Mouse (Mus musculus) MEL (cell line): ENCODE measurements around the gene Dpf2. TPM values are rescaled to one million over a fixed set of nuclear protein-coding genes. Genes with fewer than 3 reads are reported as not detected.

Experiments used
- DNase-seq: peaks from one replicate; pipeline ENCODE4 v3.0.0; 2011; ENCODE audit warnings: low read depth, low spot score
- H3K27ac ChIP-seq: 2 replicates; pipeline ENCODE4 v1.5.1; 2012; ENCODE audit warnings: low read depth, mild to moderate bottlenecking, control low read depth, low read length, moderate library complexity; ENCODE audit not compliant: control insufficient read depth
- H3K27me3 ChIP-seq, 2 experiments: fragments of 150-350 bp in 1 of 2; sonication (generic) in 1 of 2; 2 replicates each; pipeline ENCODE4 v1.6.1; 2012; ENCODE audit warnings: low read length in 2 of 2, mild to moderate bottlenecking in 2 of 2, improper control_type of control experiment in 1 of 2, moderate library complexity in 1 of 2; ENCODE audit not compliant: insufficient read depth in 2 of 2, control insufficient read depth in 1 of 2
- H3K36me3 ChIP-seq, 2 experiments: 2 replicates each; pipeline ENCODE4 v1.6.1; 2012 to 2014; ENCODE audit warnings: low read length in 2 of 2, improper control_type of control experiment in 1 of 2, inconsistent platforms in 1 of 2, mild to moderate bottlenecking in 1 of 2; ENCODE audit not compliant: insufficient read depth in 2 of 2, control insufficient read depth in 1 of 2
- H3K4me1 ChIP-seq, 2 experiments: fragments of 150-350 bp in 1 of 2; sonication (generic) in 1 of 2; 2 replicates each; pipeline ENCODE4 v1.6.1; 2012; ENCODE audit warnings: low read length in 2 of 2, improper control_type of control experiment in 1 of 2, mild to moderate bottlenecking in 1 of 2; ENCODE audit not compliant: insufficient read depth in 2 of 2, control insufficient read depth in 1 of 2
- H3K4me3 ChIP-seq, 2 experiments: fragments of 150-350 bp in 1 of 2; sonication (generic) in 1 of 2; 2 replicates each; pipeline ENCODE4 v1.5.1; 2012; ENCODE audit warnings: low read depth in 2 of 2, low read length in 2 of 2, mild to moderate bottlenecking in 2 of 2, moderate library complexity in 2 of 2, control low read depth in 1 of 2, improper control_type of control experiment in 1 of 2; ENCODE audit not compliant: control insufficient read depth in 1 of 2, insufficient read depth in 1 of 2
- H3K79me2 ChIP-seq: 2 replicates; pipeline ENCODE4 v1.6.1; 2012; ENCODE audit warnings: mild to moderate bottlenecking, low read length, moderate library complexity; ENCODE audit not compliant: control insufficient read depth, poor library complexity, insufficient read depth
- H3K9ac ChIP-seq: 2 replicates; pipeline ENCODE4 v1.6.1; 2012; ENCODE audit warnings: low read depth, mild to moderate bottlenecking, control low read depth, low read length, moderate library complexity; ENCODE audit not compliant: control insufficient read depth, poor library complexity, severe bottlenecking
- H3K9me3 ChIP-seq: fragments of 150-350 bp; sonication (generic); replicated peaks from 2 replicates; pipeline ENCODE4 v1.6.1; 2012; ENCODE audit warnings: mild to moderate bottlenecking, low read length, improper control_type of control experiment, moderate library complexity; ENCODE audit not compliant: insufficient read depth
- BHLHE40 ChIP-seq: IDR thresholded peaks from 2 replicates; pipeline ENCODE4 v1.6.1; 2012; ENCODE audit warnings: low read depth, mild to moderate bottlenecking, inconsistent platforms, low read length, improper control_type of control experiment, borderline replicate concordance
- CHD1 ChIP-seq: IDR thresholded peaks from 2 replicates; pipeline ENCODE4 v1.6.1; 2012; ENCODE audit warnings: low read depth, mild to moderate bottlenecking, inconsistent platforms, low read length, improper control_type of control experiment
- CHD2 ChIP-seq: IDR thresholded peaks from 2 replicates; pipeline ENCODE4 v1.6.1; 2011; ENCODE audit warnings: low read length, improper control_type of control experiment
- CTCF ChIP-seq, 3 experiments: IDR thresholded peaks in 2 of 3; conservative IDR thresholded peaks in 1 of 3; 2 replicates each; pipeline ENCODE4 v1.5.1; 2011 to 2012; ENCODE audit warnings: low read length in 3 of 3, low read depth in 2 of 3, mild to moderate bottlenecking in 2 of 3, improper control_type of control experiment in 1 of 3, inconsistent platforms in 1 of 3, mixed read lengths in 1 of 3, moderate library complexity in 1 of 3; ENCODE audit not compliant: control insufficient read depth in 1 of 3, insufficient read depth in 1 of 3, poor library complexity in 1 of 3, severe bottlenecking in 1 of 3
- E2F4 ChIP-seq: IDR thresholded peaks from 2 replicates; pipeline ENCODE4 v1.6.1; 2011; ENCODE audit warnings: low read depth, low read length, improper control_type of control experiment, borderline replicate concordance
- ELF1 ChIP-seq: IDR thresholded peaks from 2 replicates; pipeline ENCODE4 v1.6.1; 2014; ENCODE audit warnings: low read depth, mild to moderate bottlenecking, inconsistent platforms, low read length, improper control_type of control experiment, moderate library complexity
- EP300 ChIP-seq, 2 experiments: IDR thresholded peaks; 2 replicates each; pipeline ENCODE4 v1.6.1; 2011; ENCODE audit warnings: improper control_type of control experiment in 2 of 2, low read length in 2 of 2, low read depth in 1 of 2, mild to moderate bottlenecking in 1 of 2
- GABPA ChIP-seq: IDR thresholded peaks from 2 replicates; pipeline ENCODE4 v1.6.1; 2012; ENCODE audit warnings: low read depth, mild to moderate bottlenecking, inconsistent platforms, low read length, improper control_type of control experiment, moderate library complexity
- GATA1 ChIP-seq: IDR thresholded peaks from 2 replicates; pipeline ENCODE4 v1.6.1; 2011; ENCODE audit warnings: low read depth, low read length, improper control_type of control experiment
- JUND ChIP-seq: IDR thresholded peaks from 2 replicates; pipeline ENCODE4 v1.6.1; 2011; ENCODE audit warnings: low read depth, mild to moderate bottlenecking, improper control_type of control experiment, low read length
- KAT2A ChIP-seq: conservative IDR thresholded peaks from 2 replicates; pipeline ENCODE4 v1.6.1; 2012; ENCODE audit warnings: low read depth, low read length, improper control_type of control experiment, inconsistent platforms
- MAFK ChIP-seq: IDR thresholded peaks from 2 replicates; pipeline ENCODE4 v1.6.1; 2011; ENCODE audit warnings: low read depth, mild to moderate bottlenecking, low read length, improper control_type of control experiment, borderline replicate concordance
- MAX ChIP-seq: IDR thresholded peaks from 2 replicates; pipeline ENCODE4 v1.6.1; 2011; ENCODE audit warnings: low read length, improper control_type of control experiment
- MXI1 ChIP-seq: IDR thresholded peaks from 2 replicates; pipeline ENCODE4 v1.6.1; 2011; ENCODE audit warnings: mild to moderate bottlenecking, low read depth, low read length, improper control_type of control experiment
- NELFE ChIP-seq: IDR thresholded peaks from 2 replicates; pipeline ENCODE4 v1.6.1; 2011; ENCODE audit warnings: low read depth, low read length, improper control_type of control experiment
- NRF1 ChIP-seq: IDR thresholded peaks from 2 replicates; pipeline ENCODE4 v1.6.1; 2014; ENCODE audit warnings: low read depth, mild to moderate bottlenecking, inconsistent platforms, low read length, improper control_type of control experiment, moderate library complexity; ENCODE audit not compliant: poor library complexity, insufficient read depth, severe bottlenecking
- POLR2AphosphoS2 ChIP-seq: IDR thresholded peaks from 2 replicates; pipeline ENCODE4 v1.6.1; 2011; ENCODE audit warnings: low read length, improper control_type of control experiment
- POLR2AphosphoS5 ChIP-seq: IDR thresholded peaks from 2 replicates; pipeline ENCODE4 v1.6.1; 2012; ENCODE audit warnings: low read depth, borderline replicate concordance, mild to moderate bottlenecking, inconsistent platforms, low read length, moderate library complexity, mixed read lengths
- RAD21 ChIP-seq: IDR thresholded peaks from 2 replicates; pipeline ENCODE4 v1.6.1; 2011; ENCODE audit warnings: mild to moderate bottlenecking, low read depth, low read length, improper control_type of control experiment
- RCOR1 ChIP-seq: IDR thresholded peaks from 2 replicates; pipeline ENCODE4 v1.6.1; 2012; ENCODE audit warnings: low read depth, mild to moderate bottlenecking, inconsistent platforms, low read length, improper control_type of control experiment
- SIN3A ChIP-seq: IDR thresholded peaks from 2 replicates; pipeline ENCODE4 v1.6.1; 2012; ENCODE audit warnings: low read length, improper control_type of control experiment, inconsistent platforms
- SMC3 ChIP-seq: IDR thresholded peaks from 2 replicates; pipeline ENCODE4 v1.6.1; 2011; ENCODE audit warnings: low read depth, low read length, improper control_type of control experiment
- TAL1 ChIP-seq: IDR thresholded peaks from 2 replicates; pipeline ENCODE4 v1.6.1; 2012; ENCODE audit warnings: mild to moderate bottlenecking, inconsistent platforms, low read length, moderate library complexity, mixed read lengths
- TBP ChIP-seq: IDR thresholded peaks from 2 replicates; pipeline ENCODE4 v1.8.0; 2011; ENCODE audit warnings: low read depth, low read length, improper control_type of control experiment
- TCF12 ChIP-seq: IDR thresholded peaks from 2 replicates; pipeline ENCODE4 v1.6.1; 2014; ENCODE audit warnings: low read depth, mild to moderate bottlenecking, inconsistent platforms, low read length, improper control_type of control experiment, moderate library complexity
- USF1 ChIP-seq: IDR thresholded peaks from 2 replicates; pipeline ENCODE4 v1.6.1; 2014; ENCODE audit warnings: low read depth, mild to moderate bottlenecking, inconsistent platforms, low read length, improper control_type of control experiment, moderate library complexity
- USF2 ChIP-seq, 2 experiments: IDR thresholded peaks; 2 replicates each; pipeline ENCODE4 v1.6.1; 2011 to 2012; ENCODE audit warnings: improper control_type of control experiment in 2 of 2, low read length in 2 of 2, borderline replicate concordance in 1 of 2, inconsistent platforms in 1 of 2, low read depth in 1 of 2, mild to moderate bottlenecking in 1 of 2; ENCODE audit not compliant: insufficient read depth in 1 of 2
- ZKSCAN1 ChIP-seq: IDR thresholded peaks from 2 replicates; pipeline ENCODE4 v1.6.1; 2012; ENCODE audit warnings: low read depth, mild to moderate bottlenecking, inconsistent platforms, low read length, improper control_type of control experiment, moderate library complexity
- ZMIZ1 ChIP-seq: IDR thresholded peaks from 2 replicates; pipeline ENCODE4 v1.6.1; 2012; ENCODE audit warnings: low read depth, mild to moderate bottlenecking, inconsistent platforms, low read length, improper control_type of control experiment, moderate library complexity
- ZNF384 ChIP-seq: IDR thresholded peaks from 2 replicates; pipeline ENCODE4 v1.6.1; 2012; ENCODE audit warnings: low read depth, mild to moderate bottlenecking, inconsistent platforms, low read length, improper control_type of control experiment
- polyA plus RNA-seq, 2 experiments: library from polyadenylated mRNA; stranded (reverse) in 1 of 2; unstranded in 1 of 2; fragments of >175 nt in 1 of 2; fragments of >200 nt in 1 of 2; gene quantifications; 2 replicates each; pipeline versions ENCODE4 v1.2.1 to v1.2.4; 2012; ENCODE audit warnings: low replicate concordance in 2 of 2, low read depth in 1 of 2; ENCODE audit not compliant: insufficient read length in 2 of 2, insufficient read depth in 1 of 2, missing spikeins in 1 of 2
- total RNA-seq: library from RNA; depleted of rRNA; stranded (reverse); fragments of 300-350 nt; gene quantifications from 2 replicates; pipeline ENCODE4 v1.2.3, GENCODE M21; 2012

The Dpf2 gene
- total and polyA plus RNA-seq, 3 experiments = 58.6 to 166 (median 133) TPM

GRCm38 (mm10) chr19:5850860-5851259 lies 62.0 kb downstream of the Dpf2 start:
- H3K9ac ChIP-seq = no peak overlapping the region
- peaks cover under 1 to 27% of the 10 kb centered on the region in 2 experiments; a peak in 3 of 4 replicates for H3K36me3 ChIP-seq
- peaks cover 2% of the 10 kb centered on the region; the same call in 1 of the 2 replicates for H3K79me2 ChIP-seq
- no peak overlapping the region for H3K27ac ChIP-seq
- no peaks in the 10 kb centered on the region for H3K27me3 ChIP-seq
- peaks cover 12 to 41% of the 10 kb centered on the region in 2 experiments for H3K4me1 ChIP-seq
- H3K4me3 ChIP-seq = no peak overlapping the region
- DNase-seq = no peak
- TF ChIP-seq USF2 (IDR thresholded peaks at IDR 0.05; ENCODE audit: borderline replicate concordance in 1 of 2, insufficient read depth in 1 of 2, low read depth in 1 of 2, low read length in 2 of 2) (no peak), JUND (no peak), CTCF (IDR thresholded peaks at IDR 0.05 in 2 of 3, conservative IDR thresholded peaks at IDR 0.05 in 1 of 3; ENCODE audit: control insufficient read depth in 1 of 3, insufficient read depth in 1 of 3, low read depth in 2 of 3, low read length in 3 of 3, poor library complexity in 1 of 3, severe bottlenecking in 1 of 3) (no peak), MAX (no peak), USF1 (no peak), RAD21 (no peak), POLR2AphosphoS5 (no peak), ELF1 (no peak), GABPA (no peak), BHLHE40 (no peak), NELFE (no peak), MXI1 (no peak), TCF12 (no peak), MAFK (no peak), TAL1 (no peak), CHD1 (no peak)
- H3K9me3 ChIP-seq = no peaks in the 10 kb centered on the region

- Histone ChIP-seq H3K4me1 (peaks cover 12 to 41% of the 10 kb centered on the region in 2 experiments), H3K9me3 (no peaks in the 10 kb centered on the region), H3K4me3 (peak overlapping the region; percentile 30 to 42; a peak in 3 of 4 replicates), H3K9ac (peak overlapping the region; percentile 86), H3K27me3 (no peaks in the 10 kb centered on the region), H3K36me3 (peaks cover 0 to 27% of the 10 kb centered on the region in 2 experiments; a peak in 2 of 4 replicates), H3K79me2 (peaks cover 5% of the 10 kb centered on the region; the same call in 1 of the 2 replicates), H3K27ac (peak overlapping the region; percentile 96)
- DNase-seq = peak; percentile 92
- TF ChIP-seq BHLHE40 (no peak), CHD2 (no peak), CHD1 (no peak), ZNF384 (no peak), JUND (no peak), GATA1 (no peak), TAL1 (no peak), ZMIZ1 (no peak), EP300 (IDR thresholded peaks at IDR 0.05; ENCODE audit: low read depth in 1 of 2, low read length in 2 of 2) (peak in 1 of 2 experiments; percentile 66; a peak in 2 of 4 replicates), TCF12 (peak; percentile 35; the same call in 1 of the 2 replicates), RCOR1 (no peak; the same call in 1 of the 2 replicates), KAT2A (no peak), POLR2AphosphoS2 (peak; percentile 60; the same call in 1 of the 2 replicates), SMC3 (peak; percentile 97), E2F4 (no peak), SIN3A (peak; percentile 83), NRF1 (0 out of 2 replicates have a peak, but pooled peaks have one; percentile 33), ZKSCAN1 (no peak), MAFK (peak; percentile 88), MXI1 (peak; percentile 72; the same call in 1 of the 2 replicates), TBP (no peak)
Measured at GRCm38 (mm10) chr19:5849843-5850527, 62.8 kb downstream of the Dpf2 start.
